Mouse (Mus musculus) naive thymus-derived CD4-positive, alpha-beta T cell, adult 2 months (primary cell): ENCODE measurements around the gene Fam89b.

ENCODE experiments used
- DNase-seq: peaks from one replicate; pipeline ENCODE4 v3.0.0-alpha.2; 2011; ENCODE audit warnings: low read depth

The Fam89b gene

GRCm38 (mm10) chr19:5729444-5729815 lies at the start of gene Fam89b:
TSS of gene Fam89b (minus strand) at chr19:5729653.
- peak; percentile 85 for DNase-seq

- DNase-seq = no peak
Measured at GRCm38 (mm10) chr19:5778312-5778711, 48.9 kb upstream of the Fam89b start.

- no peak for DNase-seq
Measured at GRCm38 (mm10) chr19:5777387-5778032, 48.1 kb upstream of the Fam89b start.

DNA sequence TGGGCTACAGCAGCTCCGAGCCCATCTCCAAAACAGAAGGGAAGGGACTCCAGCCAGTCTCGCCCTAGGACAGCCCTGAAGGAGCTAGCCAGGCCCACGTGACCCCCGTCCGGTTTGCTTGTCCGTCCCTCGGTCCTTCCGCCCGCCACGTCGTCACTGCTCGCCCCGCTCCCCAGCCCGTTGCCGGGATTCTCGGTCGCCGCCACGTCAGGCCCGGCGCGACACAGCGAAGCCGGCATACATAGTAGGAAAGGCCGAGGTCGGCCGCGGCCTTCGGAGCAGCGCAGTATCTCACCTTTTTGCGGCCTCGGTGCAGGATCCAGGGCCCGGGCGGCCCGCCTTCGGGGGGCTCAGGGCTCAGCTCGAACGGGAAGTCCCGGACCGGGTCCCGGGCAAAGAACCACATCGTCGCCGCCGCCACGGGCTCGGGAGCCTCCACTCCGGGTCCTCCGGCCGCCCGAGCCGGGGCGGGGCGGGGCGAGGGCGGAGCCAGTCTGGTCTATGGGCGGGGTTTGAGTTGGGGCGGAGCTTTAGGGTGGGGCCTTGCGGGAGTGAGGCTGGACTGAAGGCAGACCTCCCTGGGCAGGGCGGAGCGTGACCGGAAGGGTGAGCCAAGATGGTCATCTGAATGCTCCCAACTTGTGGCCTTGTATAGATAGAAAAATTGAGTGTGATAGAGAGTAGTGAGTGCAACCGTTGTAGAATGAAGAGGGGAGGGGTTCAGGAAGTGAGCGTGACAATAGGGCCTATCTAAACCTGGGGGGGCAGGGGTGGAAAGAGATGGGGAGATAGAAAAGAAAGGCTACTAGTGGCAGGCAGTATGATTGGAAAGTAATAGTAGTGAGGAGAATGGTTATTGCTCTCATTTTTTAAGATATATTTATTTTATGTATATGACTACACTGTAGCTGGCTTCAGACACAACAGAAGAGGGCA lies 41.7 kb upstream of the Fam89b start, which contains the start of gene Scyl1:
Scyl1 (minus strand) TSS at position 495 of the 936 bp plus-strand sequence.
- DNase-seq = peak; percentile 94

- no peak for DNase-seq
Measured at GRCm38 (mm10) chr19:5770311-5770710, 40.9 kb upstream of the Fam89b start.

- no peak for DNase-seq
Measured at GRCm38 (mm10) chr19:5767271-5767670, 37.8 kb upstream of the Fam89b start.

DNA sequence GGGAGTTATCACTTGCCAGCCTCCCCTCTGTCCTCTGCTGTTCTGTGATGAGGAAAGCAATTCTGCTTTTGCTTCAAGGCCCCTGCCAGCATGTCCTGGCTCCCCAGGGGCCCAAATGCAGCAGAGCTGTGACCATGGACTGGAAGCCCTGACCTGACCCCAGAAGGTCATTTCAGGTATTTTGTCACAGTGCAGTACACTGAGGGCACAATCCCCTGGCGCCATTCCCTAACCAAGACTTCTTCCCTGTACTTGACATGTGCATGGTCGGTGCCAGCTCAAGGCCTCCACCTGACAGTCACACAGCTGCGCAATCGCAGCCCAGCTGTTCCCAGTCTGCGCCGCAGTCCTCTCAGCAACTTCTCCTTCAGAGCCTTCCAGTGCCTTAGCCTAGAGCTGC lies 33.7 kb upstream of the Fam89b start:
- no peak for DNase-seq

DNA sequence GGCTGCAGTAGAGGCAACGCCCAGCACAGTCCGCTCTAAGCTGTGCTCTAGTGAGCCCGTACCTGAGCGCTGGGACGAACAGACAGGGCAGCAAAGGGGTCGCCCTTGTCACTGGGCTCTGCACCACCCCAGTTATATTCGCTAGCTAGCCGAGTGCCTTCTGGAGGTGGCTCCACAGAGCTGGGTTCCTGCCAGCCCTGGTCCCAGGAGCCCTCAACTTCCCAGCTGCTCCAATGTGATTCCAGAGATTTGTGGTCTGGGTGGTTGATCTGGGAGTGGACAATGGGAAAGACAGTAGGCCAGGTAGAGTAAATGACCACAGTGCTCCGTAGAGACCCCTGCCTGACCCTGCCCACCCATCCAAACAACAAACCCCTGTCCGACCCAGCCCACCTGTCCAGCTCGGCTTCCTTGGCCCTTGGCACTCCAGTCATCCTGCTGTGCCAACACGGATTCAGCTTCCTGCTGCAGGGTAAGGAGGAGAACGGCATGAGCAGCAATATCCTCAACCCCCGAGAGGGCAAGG lies 29.5 kb upstream of the Fam89b start:
- no peak for DNase-seq

GRCm38 (mm10) chr19:5756991-5757636 lies 27.7 kb upstream of the Fam89b start:
- no peak for DNase-seq

DNA sequence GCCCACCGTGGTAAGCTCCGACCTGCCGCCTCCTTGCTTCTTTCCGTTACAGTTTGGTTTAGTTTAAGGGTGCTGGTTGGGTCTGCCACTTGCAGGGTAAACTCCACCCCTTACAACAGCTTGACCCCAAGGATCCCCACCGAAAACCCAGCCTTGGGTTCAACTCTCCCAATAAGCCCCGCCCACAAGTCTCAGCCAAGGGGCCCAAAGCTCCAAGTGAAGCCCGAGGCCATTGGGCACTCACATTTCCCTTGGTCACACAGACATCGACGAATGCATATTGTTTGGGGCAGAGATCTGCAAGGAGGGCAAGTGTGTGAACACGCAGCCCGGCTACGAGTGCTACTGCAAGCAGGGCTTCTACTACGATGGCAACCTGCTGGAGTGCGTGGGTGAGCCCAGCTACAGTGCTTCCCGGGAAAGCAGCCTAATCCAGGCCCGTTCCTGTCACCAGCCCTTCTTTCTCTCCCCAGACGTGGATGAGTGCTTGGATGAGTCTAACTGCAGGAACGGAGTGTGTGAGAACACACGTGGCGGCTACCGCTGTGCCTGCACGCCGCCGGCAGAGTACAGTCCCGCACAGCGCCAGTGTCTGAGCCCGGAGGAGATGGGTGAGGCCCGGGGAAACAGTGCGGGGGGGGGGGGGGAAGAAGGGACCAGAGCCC lies 27.0 kb upstream of the Fam89b start:
- no peak for DNase-seq

GRCm38 (mm10) chr19:5751742-5752141 lies 22.3 kb upstream of the Fam89b start:
- DNase-seq = peak; percentile 65

- DNase-seq = no peak
Measured at GRCm38 (mm10) chr19:5750951-5751350, 21.5 kb upstream of the Fam89b start.

- DNase-seq = no peak
Measured at GRCm38 (mm10) chr19:5749476-5749875, 20.0 kb upstream of the Fam89b start.

- no peak for DNase-seq
Measured at GRCm38 (mm10) chr19:5746907-5747363, 17.5 kb upstream of the Fam89b start.

DNA sequence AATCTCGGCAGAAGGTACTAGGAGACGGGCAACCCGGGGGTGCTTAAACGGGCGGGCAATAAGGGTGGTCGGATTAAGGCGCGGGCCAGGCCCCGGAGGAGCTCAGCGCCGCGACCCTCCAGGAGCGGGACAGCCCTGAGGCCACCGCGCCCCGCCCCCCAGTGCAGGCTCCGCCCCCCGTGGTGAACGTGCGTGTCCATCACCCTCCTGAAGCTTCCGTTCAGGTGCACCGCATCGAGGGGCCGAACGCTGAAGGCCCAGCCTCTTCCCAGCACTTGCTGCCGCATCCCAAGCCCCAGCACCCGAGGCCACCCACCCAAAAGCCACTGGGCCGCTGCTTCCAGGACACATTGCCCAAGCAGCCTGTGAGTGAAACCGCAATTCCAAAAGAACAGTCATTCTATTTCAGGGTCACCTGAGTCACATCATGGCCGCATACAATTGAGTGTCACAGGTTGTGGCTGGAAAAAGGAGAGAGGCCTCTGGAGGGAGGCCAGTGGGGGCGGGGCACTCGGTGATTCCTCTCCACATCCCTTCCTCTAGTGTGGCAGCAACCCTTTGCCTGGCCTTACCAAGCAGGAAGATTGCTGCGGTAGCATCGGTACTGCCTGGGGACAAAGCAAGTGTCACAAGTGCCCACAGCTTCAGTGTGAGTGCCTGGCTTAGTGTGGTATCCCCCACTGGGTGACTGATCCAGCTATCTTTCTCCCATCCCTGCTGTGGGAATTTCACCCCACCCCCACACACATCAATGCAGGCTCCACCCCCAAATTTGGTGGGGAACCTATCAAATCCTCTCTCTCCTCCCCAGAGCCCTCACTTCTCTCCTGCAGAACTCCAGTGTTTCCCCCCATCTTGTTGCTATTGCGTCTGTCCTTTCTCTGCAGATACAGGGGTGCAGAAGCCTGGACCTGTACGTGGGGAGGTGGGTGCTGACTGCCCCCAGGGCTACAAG lies 16.6 kb upstream of the Fam89b start:
- no peak for DNase-seq

DNA sequence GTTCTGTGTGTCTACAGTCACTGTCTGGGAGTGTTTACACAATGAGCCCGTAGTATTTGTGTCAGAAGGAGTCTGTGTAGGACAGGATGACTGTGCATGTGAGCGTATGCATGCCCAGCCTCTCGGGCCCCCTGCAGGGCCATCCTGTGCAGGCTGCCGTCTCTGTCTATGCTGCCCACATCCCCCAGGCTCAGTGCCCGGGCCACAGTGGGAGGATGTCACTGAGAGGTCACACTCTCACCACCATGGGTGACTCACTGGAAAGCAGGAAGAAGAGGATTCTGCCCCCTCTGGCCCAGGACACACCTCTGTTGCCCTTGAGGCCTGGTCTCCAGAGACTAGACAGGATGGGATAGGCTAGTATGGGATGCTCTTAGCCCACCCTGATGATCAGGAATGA lies 14.1 kb upstream of the Fam89b start:
- DNase-seq = no peak

- no peak for DNase-seq
Measured at GRCm38 (mm10) chr19:5742241-5742641, 12.8 kb upstream of the Fam89b start.

DNA sequence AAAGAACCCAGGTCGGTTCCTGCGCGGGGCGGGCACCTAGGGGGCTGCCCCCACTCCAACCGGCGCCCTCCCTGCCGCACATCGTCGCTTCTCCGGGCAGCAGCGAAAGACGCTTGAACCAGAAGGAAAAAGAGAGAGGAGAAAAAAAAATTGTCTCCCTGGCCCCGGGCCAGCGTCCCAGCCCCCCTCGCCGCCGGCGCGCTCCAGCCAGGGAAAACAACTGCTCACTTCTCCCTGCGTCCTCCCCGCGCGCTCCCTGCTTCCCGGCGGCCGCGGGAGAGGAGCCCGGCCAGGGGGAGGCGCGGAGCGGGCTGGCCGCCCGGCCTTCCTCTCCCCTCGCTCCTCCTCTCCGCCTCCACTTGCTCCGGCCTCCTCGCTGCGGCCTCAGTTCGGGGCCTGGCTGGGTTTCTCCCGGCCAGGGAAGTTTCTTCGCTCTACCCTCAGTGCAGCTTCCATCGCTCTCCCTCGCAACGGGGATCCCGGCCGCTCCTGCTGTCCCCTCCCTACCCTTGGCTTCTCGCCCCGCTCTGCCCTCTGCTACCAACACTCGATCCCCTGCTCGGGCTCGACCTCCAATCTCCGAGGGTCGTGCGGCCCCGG lies 12.3 kb upstream of the Fam89b start:
- DNase-seq = no peak

GRCm38 (mm10) chr19:5740320-5741317 lies 11.2 kb upstream of the Fam89b start, which contains the start of gene Ltbp3:
TSS of gene Ltbp3 (plus strand) at chr19:5740904.
- no peak for DNase-seq
